In the genomic region with DNA sequence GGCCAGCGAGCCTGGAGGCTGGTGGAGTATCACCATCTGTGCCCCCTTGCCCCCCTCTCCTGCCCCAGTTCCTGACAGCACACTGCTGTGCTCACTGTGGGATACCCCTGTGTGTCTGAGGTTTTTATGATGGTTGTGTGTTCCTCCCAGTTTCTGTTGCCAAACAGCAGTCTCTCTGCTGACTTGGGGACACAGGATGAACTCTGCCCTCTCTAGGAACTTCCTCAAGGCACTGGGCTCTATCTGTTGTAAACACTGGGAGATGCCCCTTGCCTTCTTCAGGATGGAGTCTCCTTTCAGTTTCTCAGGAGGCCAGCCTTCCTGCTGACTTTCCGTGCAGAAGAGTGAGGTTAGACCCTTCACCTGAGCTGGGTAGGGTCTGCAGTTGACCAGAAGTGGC, we compare ENCODE assay signal across 11 mouse cellular contexts. TPM values are rescaled to one million over a fixed set of nuclear protein-coding genes. Genes with fewer than 3 reads are reported as not detected.
DNase-seq lines count a peak whose midpoint lies in the region; ATAC-seq and TF ChIP-seq lines count a peak whose summit lies in the region.
"Had no signal": no experiment of that assay in that cellular context is flagged by ENCODE, and none has a peak within 500 bp of the region (broad histone marks: within the 10 kb centered on the region; RNA-seq: fewer than 3 reads in every experiment).

No protein-coding gene starts in this region.

- no peak overlapping the region for H3K27ac ChIP-seq in forebrain, embryonic 13.5 days
- no peak overlapping the region for H3K27ac ChIP-seq in forebrain, embryonic 15.5 days (replicated peaks)
- H3K27ac ChIP-seq in lung, embryonic 14.5 days (ENCODE audit: low read depth) = no peak overlapping the region
- peak overlapping the region; percentile 93 for H3K27ac ChIP-seq in intestine, postnatal 0 days (ENCODE audit: low read depth, low read length)
- no peak overlapping the region for H3K27ac ChIP-seq in neural tube, embryonic 14.5 days (ENCODE audit: low read depth, low read length)
- H3K27ac ChIP-seq: macrophage had no signal

- DNase-seq in lung, embryonic 14.5 days = no peak
- no peak for DNase-seq in lung, postnatal 14 days
- no peak for DNase-seq in adrenal gland, postnatal 36 days
- DNase-seq in left cerebral cortex, adult 8-10 months (ENCODE audit: low spot score in 2 of 2) = no peak
- DNase-seq: spleen, adult 18-20 months had no signal

- peaks cover 41% of the 10 kb centered on the region for H3K27me3 ChIP-seq in forebrain, embryonic 13.5 days
- peaks cover 13% of the 10 kb centered on the region; the same call in 1 of the 2 replicates for H3K27me3 ChIP-seq in forebrain, embryonic 15.5 days
- no peaks in the 10 kb centered on the region for H3K27me3 ChIP-seq in lung, embryonic 14.5 days (ENCODE audit: insufficient read depth, low read length)
- no peaks in the 10 kb centered on the region for H3K27me3 ChIP-seq in intestine, postnatal 0 days (replicated peaks; ENCODE audit: control insufficient read depth, insufficient read depth, low read length)
- H3K27me3 ChIP-seq in neural tube, embryonic 14.5 days (ENCODE audit: control insufficient read depth, insufficient read depth, low read length) = peaks cover 10% of the 10 kb centered on the region
- H3K27me3 ChIP-seq: Patski had no signal

- no peak overlapping the region for H3K9ac ChIP-seq in forebrain, embryonic 13.5 days
- H3K9ac ChIP-seq in forebrain, embryonic 15.5 days (replicated peaks) = no peak overlapping the region
- H3K9ac ChIP-seq in lung, embryonic 14.5 days = peak overlapping the region; percentile 92
- H3K9ac ChIP-seq in intestine, postnatal 0 days (ENCODE audit: low read depth, low read length) = 0 out of 2 replicates have a peak overlapping the region, but pooled peaks have one; percentile 91
- H3K9ac ChIP-seq in neural tube, embryonic 14.5 days (replicated peaks; ENCODE audit: low read depth, low read length) = no peak overlapping the region

- H3K9me3 ChIP-seq in forebrain, embryonic 13.5 days (replicated peaks) = no peaks in the 10 kb centered on the region
- H3K9me3 ChIP-seq in forebrain, embryonic 15.5 days = no peaks in the 10 kb centered on the region
- H3K9me3 ChIP-seq in lung, embryonic 14.5 days (ENCODE audit: low read depth, low read length) = no peaks in the 10 kb centered on the region
- no peaks in the 10 kb centered on the region for H3K9me3 ChIP-seq in intestine, postnatal 0 days (ENCODE audit: control insufficient read depth)
- no peaks in the 10 kb centered on the region for H3K9me3 ChIP-seq in neural tube, embryonic 14.5 days (ENCODE audit: control insufficient read depth, low read length)

- peak overlapping the region; percentile 62; the same call in 1 of the 2 replicates for H3K4me3 ChIP-seq in forebrain, embryonic 13.5 days
- H3K4me3 ChIP-seq in forebrain, embryonic 15.5 days = no peak overlapping the region
- peak overlapping the region; percentile 91 for H3K4me3 ChIP-seq in lung, embryonic 14.5 days (ENCODE audit: low read depth, low read length)
- peak overlapping the region; percentile 76 for H3K4me3 ChIP-seq in intestine, postnatal 0 days (ENCODE audit: low read depth, low read length)
- H3K4me3 ChIP-seq in neural tube, embryonic 14.5 days (ENCODE audit: low read depth, low read length) = no peak overlapping the region

- H3K36me3 ChIP-seq in forebrain, embryonic 13.5 days (ENCODE audit: poor library complexity, severe bottlenecking) = no peaks in the 10 kb centered on the region
- H3K36me3 ChIP-seq in forebrain, embryonic 15.5 days = no peaks in the 10 kb centered on the region
- H3K36me3 ChIP-seq in lung, embryonic 14.5 days (ENCODE audit: insufficient read depth) = peaks cover 3% of the 10 kb centered on the region; the same call in 1 of the 2 replicates
- H3K36me3 ChIP-seq in intestine, postnatal 0 days (ENCODE audit: control insufficient read depth, insufficient read depth) = peaks cover 6% of the 10 kb centered on the region; the same call in 1 of the 2 replicates
- no peaks in the 10 kb centered on the region for H3K36me3 ChIP-seq in neural tube, embryonic 14.5 days (ENCODE audit: control insufficient read depth, insufficient read depth, low read length)

- 25% methylated on average over 2 of the region's 2 CpGs for WGBS in forebrain, embryonic 13.5 days
- WGBS in forebrain, embryonic 15.5 days = 27% methylated on average over 2 of the region's 2 CpGs
- WGBS in lung, embryonic 14.5 days = 27% methylated on average over 2 of the region's 2 CpGs
- WGBS in intestine, postnatal 0 days = 30% methylated on average over 2 of the region's 2 CpGs
- 15% methylated on average over 2 of the region's 2 CpGs for WGBS in neural tube, embryonic 14.5 days

- no peak for ATAC-seq in forebrain, embryonic 13.5 days
- ATAC-seq in forebrain, embryonic 15.5 days (replicated peaks) = no peak
- no peak for ATAC-seq in lung, embryonic 14.5 days (ENCODE audit: insufficient read depth)
- peak; percentile 48 for ATAC-seq in intestine, postnatal 0 days
- no peak for ATAC-seq in neural tube, embryonic 14.5 days (ENCODE audit: low read depth)
- ATAC-seq: Patski had no signal

- H3K4me2 ChIP-seq in forebrain, embryonic 13.5 days = peak overlapping the region; percentile 99; the same call in 1 of the 2 replicates
- no peak overlapping the region for H3K4me2 ChIP-seq in forebrain, embryonic 15.5 days (replicated peaks)
- H3K4me2 ChIP-seq in lung, embryonic 14.5 days = peak overlapping the region; percentile 73
- peak overlapping the region; percentile 59 for H3K4me2 ChIP-seq in intestine, postnatal 0 days (replicated peaks; ENCODE audit: low read depth)
- peak overlapping the region; percentile 94; the same call in 1 of the 2 replicates for H3K4me2 ChIP-seq in neural tube, embryonic 14.5 days (ENCODE audit: low read depth, low read length)

- H3K4me1 ChIP-seq in forebrain, embryonic 13.5 days = peaks cover 36% of the 10 kb centered on the region
- H3K4me1 ChIP-seq in forebrain, embryonic 15.5 days = peaks cover 22% of the 10 kb centered on the region
- H3K4me1 ChIP-seq in lung, embryonic 14.5 days (ENCODE audit: insufficient read depth) = peaks cover 10% of the 10 kb centered on the region
- H3K4me1 ChIP-seq in intestine, postnatal 0 days (replicated peaks; ENCODE audit: control insufficient read depth, insufficient read depth, low read length) = peaks cover 10% of the 10 kb centered on the region; the same call in 1 of the 2 replicates
- peaks cover 14% of the 10 kb centered on the region for H3K4me1 ChIP-seq in neural tube, embryonic 14.5 days (ENCODE audit: control insufficient read depth, insufficient read depth, low read length)

- no peak for TF ChIP-seq CTCF in lung, embryonic 14.5 days (IDR thresholded peaks at IDR 0.05; ENCODE audit: low read depth)
- no peak for TF ChIP-seq CTCF in intestine, postnatal 0 days (IDR thresholded peaks at IDR 0.05; ENCODE audit: low read depth)

RNA-seq across cellular contexts. Expression of a gene that starts 1.9 kb away (rescaled TPM):
- 6.7 and 7.4 TPM in 2 replicates for polyA plus RNA-seq in forebrain, embryonic 13.5 days (2015; fragmentation: Nextera tagmentation; extraction: Ambion mirVana)
- 6.1 and 6.2 TPM in 2 replicates for polyA plus RNA-seq in forebrain, embryonic 15.5 days (2015; fragmentation: Nextera tagmentation; extraction: Ambion mirVana)
- 42.7 and 46.5 TPM in 2 replicates for polyA plus RNA-seq in lung, embryonic 14.5 days (2014; fragmentation: Nextera tagmentation; extraction: Ambion mirVana)
- polyA plus RNA-seq in intestine, postnatal 0 days (2015; fragmentation: Nextera tagmentation; extraction: Ambion mirVana) = 19.4 and 20.7 TPM in 2 replicates
- polyA plus RNA-seq in neural tube, embryonic 14.5 days (2014; fragmentation: Nextera tagmentation; extraction: Ambion mirVana) = 5.9 and 9.1 TPM in 2 replicates
- total RNA-seq in adrenal gland, postnatal 36 days (2021) = 1 to 10 TPM; 4.2 to 4.7 TPM
- total RNA-seq in left cerebral cortex, adult 8-10 months (2022) = 1 to 10 TPM; 2.0 to 2.6 (median 2.3) TPM
- polyA plus RNA-seq: macrophage had no signal

RNA-seq across cellular contexts. Expression of a gene that starts 13.9 kb away (rescaled TPM):
- 6.7 and 9.2 TPM in 2 replicates for polyA plus RNA-seq in forebrain, embryonic 13.5 days (2015; fragmentation: Nextera tagmentation; extraction: Ambion mirVana)
- 6.5 and 7.7 TPM in 2 replicates for polyA plus RNA-seq in forebrain, embryonic 15.5 days (2015; fragmentation: Nextera tagmentation; extraction: Ambion mirVana)
- 10.9 and 11.6 TPM in 2 replicates for polyA plus RNA-seq in lung, embryonic 14.5 days (2014; fragmentation: Nextera tagmentation; extraction: Ambion mirVana)
- 14.7 and 15.1 TPM in 2 replicates for polyA plus RNA-seq in intestine, postnatal 0 days (2015; fragmentation: Nextera tagmentation; extraction: Ambion mirVana)
- 5.8 and 6.2 TPM in 2 replicates for polyA plus RNA-seq in neural tube, embryonic 14.5 days (2014; fragmentation: Nextera tagmentation; extraction: Ambion mirVana)
- 1 to 10 TPM; 4.4 to 7.2 TPM for total RNA-seq in adrenal gland, postnatal 36 days (2021)
- 10 to 100 TPM in 2 of 4 experiments, 1 to 10 TPM in 2; 8.5 to 11.1 (median 9.9) TPM for total RNA-seq in left cerebral cortex, adult 8-10 months (2022)

RNA-seq across cellular contexts. Expression of a gene that starts 24.6 kb away (rescaled TPM):
- polyA plus RNA-seq in forebrain, embryonic 13.5 days (2015; fragmentation: Nextera tagmentation; extraction: Ambion mirVana) = 208 and 237 TPM in 2 replicates
- polyA plus RNA-seq in forebrain, embryonic 15.5 days (2015; fragmentation: Nextera tagmentation; extraction: Ambion mirVana) = 259 and 263 TPM in 2 replicates
- polyA plus RNA-seq in lung, embryonic 14.5 days (2014; fragmentation: Nextera tagmentation; extraction: Ambion mirVana) = 62.9 and 65.3 TPM in 2 replicates
- polyA plus RNA-seq in intestine, postnatal 0 days (2015; fragmentation: Nextera tagmentation; extraction: Ambion mirVana) = 264 and 265 TPM in 2 replicates
- polyA plus RNA-seq in neural tube, embryonic 14.5 days (2014; fragmentation: Nextera tagmentation; extraction: Ambion mirVana) = 234 and 247 TPM in 2 replicates
- 10 to 100 TPM; 84.0 to 84.2 TPM for total RNA-seq in adrenal gland, postnatal 36 days (2021)
- total RNA-seq in left cerebral cortex, adult 8-10 months (2022) = 100 to 1,000 TPM in 2 of 4 experiments, 10 to 100 TPM in 2; 93.7 to 114 (median 102) TPM

RNA-seq across cellular contexts. Expression of a gene that starts 27.9 kb away (rescaled TPM):
- 0.35 TPM in 1 of 2 replicates, not detected in the other for polyA plus RNA-seq in forebrain, embryonic 13.5 days (2015; fragmentation: Nextera tagmentation; extraction: Ambion mirVana)
- polyA plus RNA-seq in forebrain, embryonic 15.5 days (2015; fragmentation: Nextera tagmentation; extraction: Ambion mirVana) = 0.42 and 0.70 TPM in 2 replicates
- not detected in 2 replicates for polyA plus RNA-seq in lung, embryonic 14.5 days (2014; fragmentation: Nextera tagmentation; extraction: Ambion mirVana)
- not detected in 2 replicates for polyA plus RNA-seq in intestine, postnatal 0 days (2015; fragmentation: Nextera tagmentation; extraction: Ambion mirVana)
- 1.8 and 2.6 TPM in 2 replicates for polyA plus RNA-seq in neural tube, embryonic 14.5 days (2014; fragmentation: Nextera tagmentation; extraction: Ambion mirVana)
- total RNA-seq in adrenal gland, postnatal 36 days (2021) = 100 to 1,000 TPM; 363 to 581 TPM
- total RNA-seq in left cerebral cortex, adult 8-10 months (2022) = 1 to 10 TPM in 2 of 4 experiments, under 1 TPM in 2; 0.65 to 1.7 (median 0.96) TPM
- polyA plus RNA-seq: macrophage, Patski had no signal

RNA-seq across cellular contexts. Expression of a gene that starts 30.6 kb away (rescaled TPM):
- 0.18 and 0.19 TPM in 2 replicates for polyA plus RNA-seq in forebrain, embryonic 13.5 days (2015; fragmentation: Nextera tagmentation; extraction: Ambion mirVana)
- 0.18 and 0.20 TPM in 2 replicates for polyA plus RNA-seq in forebrain, embryonic 15.5 days (2015; fragmentation: Nextera tagmentation; extraction: Ambion mirVana)
- 3.8 TPM in 1 of 2 replicates, not detected in the other for polyA plus RNA-seq in lung, embryonic 14.5 days (2014; fragmentation: Nextera tagmentation; extraction: Ambion mirVana)
- polyA plus RNA-seq in intestine, postnatal 0 days (2015; fragmentation: Nextera tagmentation; extraction: Ambion mirVana) = 0.44 and 0.69 TPM in 2 replicates
- polyA plus RNA-seq in neural tube, embryonic 14.5 days (2014; fragmentation: Nextera tagmentation; extraction: Ambion mirVana) = 0.29 and 0.39 TPM in 2 replicates
- total RNA-seq in adrenal gland, postnatal 36 days (2021) = 1 to 10 TPM in 1 of 2 experiments, under 1 TPM in 1; 0.43 to 1.2 TPM
- total RNA-seq in left cerebral cortex, adult 8-10 months (2022) = 10 to 100 TPM in 2 of 4 experiments, 1 to 10 TPM in 2; 8.2 to 16.6 (median 12.1) TPM
- polyA plus RNA-seq: Patski had no signal

Comparison
In these comparisons a context has a peak if more than half of its experiments do, and no peak if none do; other contexts are left out.
1. H3K4me3 ChIP-seq: peak in forebrain, embryonic 13.5 days (single experiment), lung, embryonic 14.5 days (single experiment) and intestine, postnatal 0 days (single experiment); none in forebrain, embryonic 15.5 days (single experiment) and neural tube, embryonic 14.5 days (single experiment).
2. H3K9ac ChIP-seq: peak in lung, embryonic 14.5 days (single experiment) and intestine, postnatal 0 days (single experiment); none in forebrain, embryonic 13.5 days (single experiment), forebrain, embryonic 15.5 days (single experiment) and neural tube, embryonic 14.5 days (single experiment).